Mouse (Mus musculus) lung, embryonic 15.5 days (tissue): ENCODE results near the gene Rgl3. TPM values are rescaled to one million over a fixed set of nuclear protein-coding genes. Genes with fewer than 3 reads are reported as not detected.

Experiments
- ATAC-seq: fragments of 200-750 bp; cut with Nextera tagmentation; 2 replicates; pipeline ENCODE4 v1.8.0; 2017; ENCODE audit warnings: moderate number of reproducible peaks, borderline replicate concordance; ENCODE audit not compliant: low FRiP score, low TSS enrichment; ENCODE audit errors: extremely low read depth
- H3K27ac ChIP-seq: fragments of 300-500 bp; sonication (generic); 2 replicates; pipeline ENCODE4 v1.5.1; 2015; ENCODE audit warnings: moderate library complexity, mild to moderate bottlenecking, inconsistent platforms
- H3K27me3 ChIP-seq: fragments of 300-500 bp; sonication (generic); 2 replicates; pipeline ENCODE4 v1.6.1; 2015; ENCODE audit warnings: inconsistent platforms
- H3K36me3 ChIP-seq: fragments of 300-500 bp; sonication (generic); 2 replicates; pipeline ENCODE4 v1.6.1; 2015; ENCODE audit warnings: inconsistent platforms
- H3K4me1 ChIP-seq: fragments of 300-500 bp; sonication (generic); 2 replicates; pipeline ENCODE4 v1.6.1; 2015; ENCODE audit warnings: inconsistent platforms
- H3K4me2 ChIP-seq: fragments of 300-500 bp; sonication (generic); 2 replicates; pipeline ENCODE4 v1.6.1; 2015; ENCODE audit warnings: inconsistent platforms, mild to moderate bottlenecking, moderate library complexity
- H3K4me3 ChIP-seq: fragments of 300-500 bp; sonication (generic); 2 replicates; pipeline ENCODE4 v1.5.1; 2015; ENCODE audit warnings: mild to moderate bottlenecking, inconsistent platforms
- H3K9ac ChIP-seq: fragments of 300-500 bp; sonication (generic); 2 replicates; pipeline ENCODE4 v1.6.1; 2015; ENCODE audit warnings: inconsistent platforms
- H3K9me3 ChIP-seq: fragments of 300-500 bp; sonication (generic); 2 replicates; pipeline ENCODE4 v1.6.1; 2016; ENCODE audit warnings: inconsistent platforms
- WGBS: fragments of 180-500 bp; shearing (Covaris S2); methylation state at CpG from one replicate; pipeline ENCODE4 v1.1.7; 2015; 5-methylcytosine and 5-hydroxymethylcytosine counted together
- polyA plus RNA-seq: library from polyadenylated mRNA; unstranded; fragments of >200 nt; fragmentation: Nextera tagmentation; extraction: Ambion mirVana; gene quantifications from 2 replicates; pipeline ENCODE4 v1.2.1, GENCODE M21; 2015

The Rgl3 gene
- polyA plus RNA-seq, 1 experiment from 2014 or later: 7.2 TPM

DNA sequence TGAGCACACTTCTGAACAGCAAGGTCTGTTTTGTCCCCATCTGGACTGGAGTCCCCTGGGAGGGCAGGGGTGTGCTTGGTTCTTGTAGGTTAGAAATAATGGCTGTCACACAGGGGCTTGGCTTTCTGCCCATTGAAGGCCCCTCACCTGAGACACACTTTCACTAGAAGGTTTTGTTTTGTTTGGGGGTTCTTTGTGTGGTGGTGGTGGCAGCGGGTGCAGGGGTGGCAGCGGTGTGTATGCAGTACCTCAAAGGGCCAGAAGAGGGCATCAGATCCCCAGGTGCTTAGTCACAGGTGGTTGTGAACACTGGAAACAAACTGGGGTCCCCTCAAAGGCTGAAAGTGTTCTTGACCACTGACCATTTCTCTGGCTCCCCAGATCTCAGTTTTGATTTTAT, 11.3 kb downstream of the Rgl3 start:
- no peak overlapping the region for H3K27ac ChIP-seq
- no peak overlapping the region for H3K4me3 ChIP-seq
- no peak for ATAC-seq
- H3K27me3 ChIP-seq: peaks cover 5% of the 10 kb centered on the region; the same call in 1 of the 2 replicates
- no peaks in the 10 kb centered on the region for H3K4me1 ChIP-seq
- 22% methylated on average over 2 of the region's 2 CpGs for WGBS
- no peak overlapping the region for H3K4me2 ChIP-seq
- H3K9ac ChIP-seq: no peak overlapping the region
- H3K9me3 ChIP-seq: no peaks in the 10 kb centered on the region
- H3K36me3 ChIP-seq: no peaks in the 10 kb centered on the region

DNA sequence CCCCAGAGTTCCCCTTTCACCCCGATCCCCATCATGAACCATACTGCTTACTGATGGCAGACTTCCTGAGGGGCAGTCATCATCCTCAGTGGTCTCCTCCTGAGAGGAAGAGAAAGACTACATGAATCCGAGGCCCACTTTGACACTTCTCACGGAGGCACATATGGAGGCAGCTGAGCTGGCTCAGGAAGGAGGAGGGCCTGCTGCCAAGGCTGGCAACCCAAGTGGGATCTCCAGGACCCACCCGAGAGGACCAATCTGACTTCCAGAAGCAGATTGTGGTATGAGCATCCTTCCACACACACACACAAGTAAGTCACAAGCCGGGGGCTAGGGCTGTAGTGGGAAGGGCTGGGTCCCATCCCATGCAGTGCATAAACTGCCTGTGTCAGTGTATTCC, 11.9 kb downstream of the Rgl3 start:
- ATAC-seq: no peak
- no peaks in the 10 kb centered on the region; the same call in 1 of the 2 replicates for H3K36me3 ChIP-seq
- H3K27ac ChIP-seq: no peak overlapping the region
- no peak overlapping the region for H3K9ac ChIP-seq
- H3K4me3 ChIP-seq: no peak overlapping the region
- H3K27me3 ChIP-seq: peaks cover 5% of the 10 kb centered on the region; the same call in 1 of the 2 replicates
- H3K4me1 ChIP-seq: no peaks in the 10 kb centered on the region
- no peaks in the 10 kb centered on the region for H3K9me3 ChIP-seq
- no peak overlapping the region for H3K4me2 ChIP-seq
- 65% methylated on average over 5 of the region's 5 CpGs for WGBS

DNA sequence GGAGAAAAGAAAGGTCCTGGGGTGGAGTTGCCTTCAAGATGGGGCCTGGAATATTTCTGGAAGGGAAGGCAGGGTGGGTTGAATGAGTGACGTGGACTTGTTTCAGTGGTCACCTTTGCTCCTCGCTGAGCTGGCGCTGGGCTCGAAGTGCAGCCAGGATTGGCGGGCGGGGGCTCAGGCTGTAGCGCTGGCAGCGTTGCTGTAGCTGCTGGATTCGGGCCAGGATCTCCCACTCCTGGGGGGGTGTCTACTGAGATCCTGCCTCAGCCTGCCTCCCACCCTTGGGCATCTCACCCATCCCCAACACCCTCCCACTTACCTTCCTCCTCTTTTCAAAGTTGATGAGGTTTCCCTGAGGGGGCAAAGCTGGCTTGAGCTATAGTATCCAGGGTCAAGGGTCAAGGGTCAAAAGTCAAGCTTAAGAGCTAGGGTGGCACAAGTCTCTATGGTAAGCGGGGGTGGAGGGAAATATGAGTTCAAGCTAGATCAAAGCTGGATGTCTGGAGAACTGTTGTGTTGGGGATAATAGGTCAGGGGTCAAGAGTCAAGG, 12.5 kb downstream of the Rgl3 start:
- peaks cover 5% of the 10 kb centered on the region; the same call in 1 of the 2 replicates for H3K27me3 ChIP-seq
- H3K9me3 ChIP-seq: no peaks in the 10 kb centered on the region
- no peak for ATAC-seq
- 76% methylated on average over 10 of the region's 10 CpGs for WGBS
- H3K4me2 ChIP-seq: no peak overlapping the region
- H3K36me3 ChIP-seq: no peaks in the 10 kb centered on the region; the same call in 1 of the 2 replicates
- no peak overlapping the region for H3K4me3 ChIP-seq
- no peak overlapping the region for H3K9ac ChIP-seq
- no peak overlapping the region for H3K27ac ChIP-seq
- H3K4me1 ChIP-seq: no peaks in the 10 kb centered on the region

DNA sequence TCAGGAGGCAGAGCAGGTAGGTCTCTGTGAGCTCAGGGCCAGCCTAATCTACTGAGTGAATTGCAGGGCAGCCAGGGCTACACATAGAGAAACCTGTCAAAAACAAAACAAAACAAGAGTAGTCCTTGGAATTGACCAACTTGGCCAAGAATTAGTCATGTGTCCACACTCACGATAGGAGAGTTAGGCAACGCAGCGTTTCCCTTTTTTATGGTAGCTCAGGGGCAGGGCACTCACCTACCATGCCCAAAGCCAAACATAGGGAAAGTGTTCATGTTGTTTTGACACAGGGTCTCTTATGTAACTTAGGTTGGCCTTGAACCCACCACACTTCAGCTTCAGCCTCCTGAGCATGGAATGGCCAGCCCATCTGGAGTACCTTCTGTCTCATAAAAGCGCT, 19.9 kb downstream of the Rgl3 start:
- Histone ChIP-seq H3K36me3 (no peaks in the 10 kb centered on the region; the same call in 1 of the 2 replicates), H3K4me2 (no peak overlapping the region), H3K4me3 (no peak overlapping the region), H3K4me1 (no peaks in the 10 kb centered on the region), H3K27ac (no peak overlapping the region), H3K9me3 (no peaks in the 10 kb centered on the region), H3K27me3 (no peaks in the 10 kb centered on the region), H3K9ac (no peak overlapping the region)
- ATAC-seq: no peak
- WGBS: 84% methylated on average over 4 of the region's 4 CpGs

DNA sequence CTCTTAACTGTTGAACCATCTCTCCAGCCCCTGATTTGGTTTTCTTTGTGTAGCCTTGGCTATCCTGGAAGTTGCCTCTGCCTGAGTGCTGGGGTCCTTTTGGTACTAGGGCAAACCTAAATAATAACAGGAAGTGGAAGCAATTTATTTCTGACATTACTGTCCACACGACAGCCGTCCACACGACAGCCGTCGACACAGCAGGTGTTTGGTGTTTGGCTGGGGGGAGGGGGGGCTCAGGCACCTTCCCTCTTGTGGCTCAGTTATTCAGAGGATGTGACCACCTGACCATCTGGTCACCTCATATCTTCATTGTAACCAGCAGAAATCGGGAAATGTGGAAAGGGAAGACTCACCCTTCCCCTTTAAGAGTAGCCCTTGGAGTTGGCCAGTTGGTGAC, 20.4 kb downstream of the Rgl3 start:
- no peak for ATAC-seq
- H3K4me2 ChIP-seq: no peak overlapping the region
- no peaks in the 10 kb centered on the region for H3K4me1 ChIP-seq
- no peaks in the 10 kb centered on the region; the same call in 1 of the 2 replicates for H3K36me3 ChIP-seq
- H3K9me3 ChIP-seq: no peaks in the 10 kb centered on the region
- no peaks in the 10 kb centered on the region for H3K27me3 ChIP-seq
- no peak overlapping the region for H3K27ac ChIP-seq
- no peak overlapping the region for H3K4me3 ChIP-seq
- WGBS: 29% methylated on average over 6 of the region's 6 CpGs
- H3K9ac ChIP-seq: no peak overlapping the region

DNA sequence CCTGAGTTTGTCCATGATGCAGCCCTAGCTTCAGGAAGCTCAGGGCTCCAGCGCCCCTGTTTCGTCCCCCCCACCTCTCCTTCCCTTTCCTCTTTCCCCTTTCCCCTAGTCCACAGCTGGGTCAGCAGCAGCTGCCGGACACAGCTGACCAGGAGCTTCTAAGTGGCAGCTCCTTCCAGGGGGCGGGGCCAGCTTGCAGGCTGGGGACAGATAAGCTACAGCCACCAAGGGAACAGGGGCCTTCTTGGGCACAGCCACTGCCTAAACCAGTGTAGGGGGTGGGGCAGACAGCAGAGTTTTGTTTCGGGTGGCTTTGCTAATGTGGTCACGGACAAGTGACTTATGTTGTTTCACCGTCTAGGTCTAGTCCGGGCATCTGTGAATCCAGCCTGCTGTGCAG, 25.8 kb downstream of the Rgl3 start, which contains the start of gene Epor:
TSS of gene Epor (minus strand) at position 90 of the 400 bp plus-strand sequence.
- Histone ChIP-seq H3K27ac (no peak within 1 kb of the TSS), H3K9ac (peak within 1 kb of the TSS; percentile 43), H3K36me3 (no peaks in the 10 kb centered on the region), H3K4me1 (peaks cover 35% of the 10 kb centered on the region), H3K9me3 (no peaks in the 10 kb centered on the region), H3K27me3 (peaks cover 35% of the 10 kb centered on the region), H3K4me2 (peak within 1 kb of the TSS; percentile 84), H3K4me3 (peak within 1 kb of the TSS; percentile 47)
- ATAC-seq: peak; percentile 43; the same call in 1 of the 2 replicates
- WGBS: 14% methylated on average over 8 of the region's 8 CpGs

DNA sequence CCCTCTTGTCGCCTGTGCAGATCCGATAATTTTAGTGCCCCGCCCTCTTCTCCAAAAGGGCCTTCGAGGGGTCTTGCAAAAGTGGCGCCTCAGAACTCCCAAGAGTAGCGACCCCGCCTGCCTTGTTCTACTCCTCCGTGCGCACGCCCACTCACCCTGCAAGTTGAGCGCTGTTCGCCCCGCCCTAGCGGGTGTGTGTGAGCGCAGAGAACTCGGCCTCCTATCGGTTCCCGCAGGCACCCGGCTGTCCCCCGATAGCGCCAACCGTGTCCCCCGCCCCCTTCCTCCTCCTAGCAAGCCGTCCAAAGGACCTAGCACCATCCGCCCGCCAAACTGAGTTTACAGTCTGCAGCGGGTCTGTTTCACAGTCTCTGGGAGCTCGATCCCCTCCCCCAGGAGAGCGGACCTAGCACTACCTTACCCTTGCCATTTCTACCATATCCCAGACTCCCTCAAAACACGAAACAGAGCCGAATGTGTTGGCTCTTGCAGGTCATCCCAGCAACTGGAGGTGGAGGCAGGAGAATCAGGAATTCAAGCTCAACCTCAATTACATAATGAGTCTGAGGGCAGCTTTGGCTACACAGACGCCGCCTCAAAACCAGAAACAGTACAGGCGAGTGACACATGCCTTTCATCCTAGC, 26.7 kb downstream of the Rgl3 start:
- Histone ChIP-seq H3K9me3 (no peaks in the 10 kb centered on the region), H3K27me3 (peaks cover 35% of the 10 kb centered on the region), H3K4me3 (peak overlapping the region; percentile 47), H3K4me2 (peak overlapping the region; percentile 84), H3K27ac (no peak overlapping the region), H3K4me1 (peaks cover 35% of the 10 kb centered on the region), H3K36me3 (no peaks in the 10 kb centered on the region), H3K9ac (peak overlapping the region; percentile 43)
- peak; percentile 86 for ATAC-seq
- WGBS: 3% methylated on average over 34 of the region's 34 CpGs

DNA sequence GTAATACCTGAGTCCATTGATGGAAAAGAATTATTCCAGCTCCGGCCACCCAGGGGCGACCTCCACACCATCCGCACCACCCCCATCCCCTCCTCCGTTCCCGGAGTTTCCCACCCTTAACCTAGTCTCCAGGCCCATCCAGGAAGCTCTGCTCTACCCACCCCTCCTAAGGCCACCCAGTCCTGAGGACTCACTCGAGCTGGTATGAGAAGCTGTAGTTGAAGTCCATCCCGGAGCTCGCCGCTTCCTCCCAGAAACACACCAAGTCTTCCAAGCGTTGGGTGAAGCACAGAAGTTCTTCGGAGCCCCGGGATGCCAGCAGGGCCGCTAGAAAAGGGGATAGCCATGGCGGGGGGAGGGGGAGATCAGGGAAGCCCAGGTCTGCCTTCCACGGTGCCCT, 27.2 kb downstream of the Rgl3 start:
- peak overlapping the region; percentile 47 for H3K4me3 ChIP-seq
- no peaks in the 10 kb centered on the region for H3K9me3 ChIP-seq
- no peak overlapping the region for H3K27ac ChIP-seq
- no peak; the same call in 1 of the 2 replicates for ATAC-seq
- under 1% methylated on average over 15 of the region's 15 CpGs for WGBS
- no peaks in the 10 kb centered on the region for H3K36me3 ChIP-seq
- peaks cover 35% of the 10 kb centered on the region for H3K27me3 ChIP-seq
- H3K9ac ChIP-seq: peak overlapping the region; percentile 43
- peaks cover 35% of the 10 kb centered on the region for H3K4me1 ChIP-seq
- peak overlapping the region; percentile 84 for H3K4me2 ChIP-seq

DNA sequence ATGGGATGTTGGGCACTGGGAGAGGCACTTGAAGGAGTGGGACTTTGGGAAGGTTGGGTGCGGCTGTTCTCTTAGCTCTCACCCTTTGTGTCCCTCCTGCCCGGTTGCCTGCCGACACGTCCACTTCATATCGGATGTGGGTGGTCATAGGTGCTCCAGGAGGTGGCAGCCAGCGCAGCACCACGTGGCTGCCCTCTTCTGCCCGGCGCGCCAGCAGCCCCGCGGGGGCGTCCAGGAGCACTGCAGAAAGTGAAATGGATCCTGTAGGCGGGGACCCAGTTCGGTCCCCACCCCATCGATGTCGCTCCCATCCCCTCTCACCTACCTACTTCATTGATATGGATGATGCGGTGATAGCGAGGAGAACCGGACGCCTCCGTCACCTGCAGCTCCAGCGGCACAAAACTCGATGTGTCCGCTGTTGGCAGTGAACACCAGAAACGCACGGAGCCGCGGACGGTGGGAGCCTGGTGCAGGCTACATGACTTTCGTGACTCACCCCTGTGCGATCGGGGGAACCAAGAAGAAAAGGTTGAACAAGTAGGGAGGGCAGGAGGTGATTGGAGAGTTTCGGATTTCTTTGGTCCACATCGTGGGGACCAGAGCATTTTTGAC, 27.8 kb downstream of the Rgl3 start:
- 1% methylated on average over 35 of the region's 35 CpGs for WGBS
- Histone ChIP-seq H3K9ac (peak overlapping the region; percentile 43; the same call in 1 of the 2 replicates), H3K4me1 (peaks cover 38% of the 10 kb centered on the region), H3K9me3 (no peaks in the 10 kb centered on the region), H3K27me3 (peaks cover 35% of the 10 kb centered on the region), H3K27ac (no peak overlapping the region), H3K4me2 (peak overlapping the region; percentile 84), H3K4me3 (peak overlapping the region; percentile 47), H3K36me3 (no peaks in the 10 kb centered on the region)
- ATAC-seq: no peak

DNA sequence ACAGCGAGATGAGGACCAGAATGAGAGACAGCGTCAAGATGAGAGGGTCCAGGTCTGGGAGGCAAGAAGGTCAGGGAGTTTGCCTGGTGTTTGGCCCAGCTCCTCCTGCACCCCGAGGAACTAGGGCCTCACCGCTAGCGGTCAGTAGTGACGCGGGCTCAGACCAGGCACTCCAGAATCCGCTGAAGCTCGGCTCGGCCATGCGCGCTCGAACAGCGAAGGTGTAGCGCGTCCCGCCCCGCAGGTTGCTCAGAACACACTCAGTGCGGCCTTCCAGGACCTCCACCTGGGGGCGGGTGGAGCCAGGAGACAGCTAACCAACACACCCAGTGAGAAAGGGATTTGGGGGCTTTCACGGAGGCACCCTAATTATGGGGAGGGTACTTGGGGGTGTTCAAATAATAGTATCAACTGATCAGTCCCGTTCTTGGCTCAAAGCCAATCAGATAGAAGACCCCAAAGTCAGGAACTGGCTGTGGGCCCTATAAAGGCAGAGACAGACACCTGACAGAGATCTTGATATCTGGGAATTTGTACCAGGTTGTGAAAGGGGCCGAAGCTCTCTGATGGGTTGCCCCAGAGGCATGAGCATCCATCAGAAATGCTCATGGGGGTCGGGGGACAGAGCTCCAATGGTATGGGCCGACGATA, 28.6 kb downstream of the Rgl3 start:
- Histone ChIP-seq H3K4me1 (peaks cover 42% of the 10 kb centered on the region), H3K4me2 (peak overlapping the region; percentile 84), H3K27me3 (peaks cover 35% of the 10 kb centered on the region), H3K9me3 (no peaks in the 10 kb centered on the region), H3K9ac (peak overlapping the region; percentile 43; the same call in 1 of the 2 replicates), H3K27ac (0 out of 2 replicates have a peak overlapping the region, but pooled peaks have one; percentile 12), H3K36me3 (no peaks in the 10 kb centered on the region), H3K4me3 (peak overlapping the region; percentile 47; the same call in 1 of the 2 replicates)
- ATAC-seq: no peak
- 14% methylated on average over 26 of the region's 26 CpGs for WGBS

DNA sequence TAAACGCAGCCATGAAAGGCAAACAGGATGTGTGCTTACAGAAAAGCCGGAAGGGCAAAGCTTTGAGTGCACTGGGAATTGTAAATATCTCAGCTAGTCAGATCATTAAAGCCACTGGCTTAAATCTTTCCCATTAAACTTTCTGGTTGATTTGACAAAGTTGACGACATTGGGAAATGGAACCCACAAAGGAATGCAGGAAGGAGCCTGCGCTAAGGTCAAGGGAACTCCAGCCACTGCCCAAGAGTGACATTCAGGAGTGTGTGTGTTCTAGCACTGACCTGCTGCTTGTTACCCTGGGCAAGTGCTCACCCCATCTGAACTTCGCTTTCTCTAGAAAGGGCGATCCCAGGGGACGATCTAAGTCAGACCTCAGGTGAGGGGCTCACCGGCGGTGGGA, 29.1 kb downstream of the Rgl3 start:
- H3K4me3 ChIP-seq: no peak overlapping the region
- H3K9ac ChIP-seq: no peak overlapping the region
- ATAC-seq: no peak
- peaks cover 35% of the 10 kb centered on the region for H3K27me3 ChIP-seq
- no peaks in the 10 kb centered on the region for H3K9me3 ChIP-seq
- H3K27ac ChIP-seq: 0 out of 2 replicates have a peak overlapping the region, but pooled peaks have one; percentile 12
- no peaks in the 10 kb centered on the region for H3K36me3 ChIP-seq
- peaks cover 42% of the 10 kb centered on the region for H3K4me1 ChIP-seq
- WGBS: 43% methylated on average over 9 of the region's 9 CpGs
- H3K4me2 ChIP-seq: peak overlapping the region; percentile 84
